Mouse (Mus musculus): ENCODE results near the gene Vdac2.

DNA sequence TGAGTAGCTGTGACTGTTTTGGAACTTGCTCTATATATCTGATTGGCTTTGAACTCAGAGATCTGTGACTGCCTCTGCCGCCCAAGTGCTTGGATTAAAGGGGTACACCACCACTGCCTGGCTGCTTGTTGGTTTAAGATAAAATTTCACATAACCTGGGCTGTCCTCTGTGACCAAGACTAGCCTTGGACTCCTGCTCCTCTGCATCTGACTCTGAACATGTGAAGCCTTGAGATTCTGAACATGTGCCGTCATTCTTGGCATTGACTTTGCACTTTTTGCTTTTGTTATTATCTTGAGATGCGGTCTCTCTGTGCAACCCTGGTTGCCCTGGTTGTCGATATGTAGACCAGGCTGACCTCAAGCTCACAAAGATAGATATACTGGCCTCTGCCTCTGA, 33.3 kb upstream of the Vdac2 start:
- TF ChIP-seq CTCF (IDR thresholded peaks at IDR 0.05; ENCODE audit: low read depth, low read length) (no peak), GATA1 (IDR thresholded peaks at IDR 0.05; ENCODE audit: borderline replicate concordance, low read length) (no peak), TAL1 (conservative IDR thresholded peaks at IDR 0.05; ENCODE audit: low read depth, low read length) (no peak), GATA2 (IDR thresholded peaks at IDR 0.05; ENCODE audit: borderline replicate concordance, low read depth, low read length) (no peak)
